Mouse (Mus musculus) ovary, adult 18-20 months (tissue): ENCODE data around the gene Rac2.

Source experiments
- DNase-seq: peaks from one replicate; pipeline ENCODE4 v3.0.0; 2022; ENCODE audit warnings: low spot score, mixed read lengths

The Rac2 gene

DNA sequence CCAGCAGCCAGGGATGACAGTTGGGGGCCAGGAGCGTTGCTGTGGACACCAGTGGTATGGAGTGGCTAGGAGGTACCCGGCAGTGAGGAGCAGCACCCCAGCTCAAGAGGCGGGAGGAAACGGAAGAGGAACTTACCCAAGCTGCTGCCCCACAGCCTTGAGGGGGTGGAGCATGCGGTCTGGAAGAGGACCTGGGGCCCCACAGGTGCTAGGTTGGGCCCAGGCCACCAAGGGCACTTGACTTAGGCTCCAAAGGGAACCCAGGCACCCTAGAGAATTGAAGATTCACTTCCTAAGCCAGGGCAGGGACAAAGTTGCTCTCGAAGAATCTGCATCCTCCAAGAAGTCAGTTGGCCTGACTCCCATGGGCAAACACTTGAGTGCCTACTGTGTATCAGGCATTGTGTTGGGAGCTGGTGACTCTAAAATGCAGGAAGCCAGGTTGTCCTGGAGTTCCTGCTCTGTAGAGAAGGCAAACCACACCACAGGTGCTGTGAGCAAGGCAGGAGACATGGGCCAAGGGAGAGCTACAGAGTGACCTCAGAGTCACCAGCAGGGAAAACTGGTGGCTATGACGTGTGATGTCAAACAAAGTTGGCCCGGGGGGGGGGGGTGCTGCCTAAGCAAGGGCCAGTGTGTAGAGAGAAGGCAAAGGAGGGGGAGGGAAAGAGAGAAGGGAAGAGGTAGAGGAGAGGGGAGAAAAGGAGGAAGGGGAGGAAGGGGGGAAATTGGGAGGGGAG lies at the start of gene Rac2:
Gene Rac2 (minus strand): TSS at position 126 of the 740 bp plus-strand sequence.
- no peak for DNase-seq

DNA sequence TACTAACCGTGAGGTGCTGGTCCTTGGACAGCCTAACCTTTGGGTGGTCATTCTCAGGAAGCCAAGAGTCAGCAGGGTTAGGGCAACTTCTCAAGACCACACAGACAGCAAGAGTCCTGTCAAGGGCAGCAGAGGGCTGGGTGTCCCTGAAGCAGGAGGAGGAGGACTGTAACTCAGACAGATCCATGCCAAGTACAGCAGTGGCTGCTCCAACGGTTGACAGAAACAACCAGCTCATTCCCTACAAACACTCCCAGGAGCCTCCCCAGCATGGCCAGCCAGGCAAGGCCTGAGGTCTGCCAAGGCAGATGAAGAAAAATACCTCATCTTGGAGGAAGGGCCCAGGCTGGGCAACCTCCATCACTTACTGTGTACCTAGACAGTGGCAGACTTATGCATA lies 44.4 kb upstream of the Rac2 start:
- no peak for DNase-seq

DNA sequence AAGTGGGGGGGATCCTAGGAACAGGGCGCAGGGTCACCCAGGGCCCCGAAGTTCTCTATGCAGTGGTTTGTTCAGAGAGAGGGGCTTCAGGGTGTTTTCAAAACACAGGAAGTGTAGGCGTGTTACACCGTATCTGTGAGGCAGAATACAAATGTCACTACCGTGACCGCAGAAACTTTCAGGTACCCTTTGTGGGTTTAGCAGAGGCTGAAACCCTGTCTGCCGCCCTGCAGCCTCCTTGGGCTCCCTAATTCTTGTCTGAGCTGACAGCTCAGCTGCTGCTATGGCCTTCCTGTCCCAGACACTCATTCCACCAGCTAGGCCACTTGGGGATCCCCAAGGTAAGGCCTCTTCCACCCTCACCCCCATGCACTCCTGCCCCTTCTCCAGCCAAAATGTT lies 42.0 kb upstream of the Rac2 start:
- no peak for DNase-seq

DNA sequence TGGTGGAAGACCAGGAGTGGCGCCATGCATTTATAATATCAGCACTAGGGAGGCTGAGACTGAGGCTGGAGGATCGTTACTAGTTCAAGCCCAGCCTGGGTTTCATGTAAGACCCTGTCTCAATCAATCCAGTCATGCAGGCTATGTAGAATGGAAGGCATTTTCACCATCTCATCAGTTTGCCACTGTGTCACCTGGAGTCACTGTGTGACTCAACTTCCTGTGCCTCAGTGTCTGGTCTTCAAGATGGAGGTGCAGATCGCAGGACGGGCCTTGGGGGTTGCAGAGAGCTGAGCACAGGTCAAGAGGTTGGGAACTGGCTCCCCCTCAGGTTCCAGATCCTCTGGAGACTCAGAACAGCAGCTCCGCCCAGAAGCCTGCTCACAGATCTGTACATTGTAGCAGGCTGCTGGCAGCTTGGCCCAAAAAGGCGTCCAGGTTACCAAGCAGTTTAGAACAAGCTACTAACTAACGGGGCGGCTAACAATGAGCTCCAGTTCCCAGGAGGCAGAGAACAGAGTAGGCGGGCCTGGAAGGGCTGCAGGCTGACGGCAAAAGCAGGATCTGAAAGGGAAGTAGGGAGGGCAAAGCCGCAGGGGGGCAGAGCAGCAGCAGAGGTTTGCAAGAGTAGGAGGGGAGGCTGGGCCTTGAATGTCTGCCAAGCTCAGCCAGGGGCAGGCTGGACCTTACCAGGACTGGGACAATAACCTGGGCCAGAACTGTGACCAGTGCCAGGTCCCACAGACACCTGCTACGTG lies 38.3 kb upstream of the Rac2 start:
- peak; percentile 63 for DNase-seq

DNA sequence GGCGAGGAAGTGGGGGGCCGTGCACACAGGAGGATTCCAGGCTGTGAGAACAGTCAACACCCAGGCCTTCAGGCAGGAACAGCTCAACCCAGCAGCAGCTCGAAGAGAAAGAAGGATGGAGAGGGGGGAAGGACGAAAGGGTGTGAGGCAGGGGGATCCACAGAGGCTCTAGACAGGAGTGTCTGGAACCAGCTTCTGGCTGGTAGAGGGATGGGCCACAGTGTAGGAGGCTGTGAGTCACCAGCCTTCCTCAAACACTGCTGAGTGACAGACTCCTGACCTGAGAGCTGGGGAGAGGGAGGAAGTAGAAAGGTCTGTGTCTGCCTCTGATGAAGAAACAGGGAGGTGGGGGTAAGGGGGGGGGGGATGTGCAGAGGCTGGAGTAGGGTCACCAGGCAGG lies 34.9 kb upstream of the Rac2 start:
- no peak for DNase-seq

DNA sequence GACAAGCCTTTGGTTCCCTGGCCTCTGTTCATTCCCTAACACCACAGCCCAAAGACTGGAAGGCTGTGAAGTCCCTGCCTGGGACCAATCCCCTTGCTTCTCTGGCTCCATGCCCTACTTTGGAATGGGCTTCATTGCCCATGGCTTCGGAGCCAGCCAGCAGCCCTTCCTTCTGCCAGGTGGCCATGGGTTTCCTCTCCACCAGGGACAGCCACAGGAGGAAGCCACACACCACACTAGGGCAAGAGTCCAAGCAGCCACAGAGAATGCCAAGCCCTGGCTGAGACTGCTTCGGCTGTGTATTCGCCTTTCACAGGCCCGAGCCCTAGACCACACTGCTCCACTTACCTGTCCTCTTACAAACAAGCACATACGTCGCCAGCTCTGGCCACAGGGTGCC lies 33.5 kb upstream of the Rac2 start:
- no peak for DNase-seq

DNA sequence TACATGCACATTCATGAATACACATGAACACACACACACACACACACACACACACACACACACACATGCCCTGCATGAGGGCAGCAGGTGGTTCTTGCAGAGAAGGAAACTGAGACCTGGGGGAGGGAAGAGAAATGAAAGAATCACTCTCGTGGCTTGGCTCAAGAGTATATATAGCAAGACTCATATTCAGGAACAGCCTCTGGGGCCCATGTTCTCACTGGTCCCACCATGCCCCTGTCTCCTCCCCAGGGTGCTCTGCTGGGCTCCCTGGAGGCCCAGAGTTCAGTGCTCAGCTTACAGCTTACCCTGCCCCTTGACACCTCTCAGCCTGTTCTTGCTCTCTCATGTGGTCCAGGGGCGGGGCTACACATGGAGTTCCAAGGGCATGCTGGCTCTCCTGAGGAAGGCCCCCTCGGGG lies 32.8 kb upstream of the Rac2 start:
- no peak for DNase-seq

DNA sequence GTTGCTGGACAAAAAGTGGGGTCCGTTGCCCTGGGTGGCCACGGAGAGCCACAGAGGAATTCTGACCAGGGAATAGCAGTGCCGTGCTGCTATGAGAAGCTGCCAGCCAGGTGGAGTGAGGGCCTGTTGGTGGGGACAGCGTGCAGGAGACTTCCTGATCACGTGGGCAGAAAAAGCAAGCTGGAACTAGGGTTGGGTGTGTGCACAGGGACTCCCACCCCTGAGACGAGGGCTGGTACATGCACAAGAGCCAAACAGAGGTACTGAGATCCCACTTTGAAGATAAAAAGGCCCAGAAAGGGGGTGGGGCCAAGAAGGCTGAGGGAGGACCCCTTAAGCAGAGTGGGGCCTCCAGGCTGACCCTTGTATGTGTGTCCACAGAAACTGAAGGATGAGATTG lies 31.7 kb upstream of the Rac2 start:
- DNase-seq, result no peak

DNA sequence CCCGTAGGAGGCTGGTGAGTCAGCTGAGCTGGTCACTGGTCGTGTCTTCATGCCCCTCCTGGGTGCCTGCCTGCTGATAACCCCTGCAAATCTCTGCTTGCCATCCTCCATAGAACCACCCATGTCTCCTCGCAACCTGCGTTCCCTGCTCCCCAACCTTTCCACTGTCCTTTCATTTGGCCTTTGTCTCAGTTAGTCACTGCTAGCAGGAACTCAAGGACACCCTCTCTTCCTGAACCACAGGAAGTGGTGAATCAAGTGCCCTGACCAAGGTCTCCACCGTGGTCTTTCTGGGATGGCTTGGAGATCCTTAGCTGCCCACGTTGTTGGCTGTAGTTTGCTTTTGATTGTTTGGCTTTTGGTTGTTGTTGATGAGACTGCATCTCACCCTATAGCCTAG lies 28.6 kb upstream of the Rac2 start:
- DNase-seq, result no peak

DNA sequence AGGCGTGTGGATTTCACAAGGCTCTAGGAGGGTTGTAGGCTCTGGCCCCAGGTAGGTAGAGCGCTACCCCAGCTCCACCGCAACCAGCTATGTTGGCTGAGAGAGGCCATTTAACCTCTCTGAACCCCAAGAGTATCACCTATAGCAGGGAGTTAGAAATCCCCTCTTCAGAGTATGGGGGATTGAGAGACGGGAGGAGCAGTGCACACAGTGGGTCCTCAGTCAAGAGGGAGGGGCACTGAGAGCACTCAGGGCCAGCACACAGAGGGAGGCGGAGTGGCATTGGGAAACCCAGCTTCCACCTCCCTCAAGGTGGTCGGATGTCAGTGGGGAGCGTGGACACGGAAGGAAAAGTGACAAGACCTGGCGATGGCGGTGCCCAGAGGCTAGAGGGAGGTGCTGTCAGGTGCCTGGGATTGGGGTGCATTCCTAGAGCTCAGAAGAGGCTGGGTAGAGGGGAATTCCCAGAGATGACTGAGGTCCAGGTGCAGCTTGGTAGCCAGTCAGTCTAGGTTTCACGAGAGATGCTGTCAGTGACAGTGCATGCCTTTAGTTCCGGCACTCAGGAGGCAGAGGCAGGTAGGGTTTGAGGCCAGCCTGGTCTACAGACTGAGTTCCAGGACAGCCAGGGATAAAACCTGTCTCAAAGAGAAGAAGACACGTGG lies 27.1 kb upstream of the Rac2 start:
- DNase-seq, result no peak

DNA sequence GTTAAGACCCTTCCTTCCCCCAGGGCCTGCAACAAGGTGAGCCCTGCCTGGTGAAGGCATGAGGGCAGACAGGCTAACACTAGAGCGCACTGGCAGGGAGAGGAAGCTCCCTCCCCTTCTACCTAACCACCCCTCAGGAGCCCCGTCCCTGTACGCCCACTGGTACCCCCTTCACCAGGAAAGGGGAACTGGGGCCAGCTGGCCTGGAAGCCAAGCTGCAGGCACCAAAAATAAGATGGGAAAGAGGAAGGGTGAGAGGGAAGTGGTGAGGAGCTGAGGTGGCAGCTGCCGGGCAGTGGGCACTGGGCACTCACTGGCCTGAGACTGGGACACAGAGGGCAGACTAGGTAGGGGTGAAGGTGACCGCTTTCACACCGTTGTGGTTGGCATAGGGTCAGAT lies 26.5 kb upstream of the Rac2 start:
- DNase-seq, result no peak

DNA sequence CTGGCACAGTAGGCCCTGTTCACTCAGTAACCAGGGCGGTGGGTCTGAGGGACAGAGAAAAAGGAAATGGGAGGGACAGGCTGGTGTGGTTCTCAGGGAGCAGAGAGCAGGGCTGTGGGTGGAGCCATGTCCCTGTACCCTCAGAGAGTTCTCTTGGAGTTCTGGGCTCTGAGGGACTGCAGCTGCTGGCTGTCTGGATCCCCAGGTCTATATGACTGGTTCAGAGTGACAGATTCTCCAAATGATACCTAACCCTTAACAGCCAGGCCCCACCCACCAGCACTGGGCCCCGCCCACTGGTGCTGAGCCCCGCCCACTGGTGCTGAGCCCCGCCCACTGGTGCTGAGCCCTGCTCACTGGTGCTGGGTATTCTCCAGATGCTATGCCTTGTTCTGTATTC lies 25.1 kb upstream of the Rac2 start:
- no peak for DNase-seq

DNA sequence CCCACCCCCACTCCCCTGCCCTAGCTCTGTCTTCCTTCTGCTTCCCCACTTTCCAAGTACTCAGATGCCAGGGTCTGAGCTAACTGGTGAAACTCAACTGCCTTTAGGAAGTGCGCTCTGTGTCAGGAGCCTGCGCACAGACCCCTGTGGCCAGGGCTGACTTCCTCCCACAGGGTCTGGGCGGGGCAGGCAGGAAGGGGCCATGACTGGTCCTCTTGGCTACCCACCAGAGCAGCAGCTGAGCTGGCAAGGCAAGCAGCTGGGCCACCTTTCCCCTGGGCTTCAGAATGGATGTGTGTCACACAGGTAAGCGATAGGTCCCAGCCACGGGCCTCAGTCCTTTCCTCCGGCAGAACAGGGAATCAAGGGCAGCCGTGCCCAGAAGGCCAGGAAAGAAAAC lies 24.3 kb upstream of the Rac2 start, which contains the start of gene Cyth4:
Gene Cyth4 (plus strand): TSS at position 134 of the 400 bp plus-strand sequence.
- no peak for DNase-seq

DNA sequence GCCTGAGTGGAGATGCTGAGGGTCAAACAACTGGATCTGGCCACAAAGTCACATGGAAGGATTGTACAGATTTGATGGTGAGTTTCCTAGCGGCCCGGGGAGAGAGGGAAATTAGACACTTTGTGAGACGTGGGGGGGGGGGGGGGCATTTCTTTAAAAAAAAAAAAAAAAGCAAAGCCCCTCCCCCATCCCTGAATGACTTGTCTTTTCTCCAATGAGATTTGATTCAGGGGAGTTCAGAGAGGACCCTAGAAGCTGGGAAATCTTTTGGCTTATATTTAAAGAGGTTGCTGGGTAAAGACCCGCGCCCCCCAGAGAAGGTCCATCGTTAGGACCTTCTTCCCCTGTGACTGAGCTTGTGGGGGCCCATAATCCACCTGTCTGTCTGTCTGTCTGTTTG lies 23.9 kb upstream of the Rac2 start:
- no peak for DNase-seq

DNA sequence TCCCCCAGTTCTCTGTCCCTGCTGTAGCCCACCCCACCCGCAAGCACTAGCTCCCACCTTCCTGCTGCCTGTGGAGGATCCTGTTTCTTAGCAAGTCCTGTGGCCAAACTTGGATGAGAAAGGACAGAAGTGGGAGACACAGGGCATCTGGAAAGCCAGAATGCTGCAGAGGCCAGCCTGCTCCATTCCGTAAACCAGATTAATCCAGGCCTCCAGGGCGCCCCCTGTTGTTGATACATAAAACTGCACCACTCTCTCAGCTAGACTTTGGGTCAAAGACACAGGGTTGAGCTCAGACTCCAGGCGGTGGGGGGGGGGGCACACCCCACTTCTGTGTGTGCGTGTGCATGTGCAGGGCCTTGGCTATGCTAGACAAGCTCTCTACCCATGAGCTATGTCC lies 22.9 kb upstream of the Rac2 start:
- DNase-seq, result no peak

DNA sequence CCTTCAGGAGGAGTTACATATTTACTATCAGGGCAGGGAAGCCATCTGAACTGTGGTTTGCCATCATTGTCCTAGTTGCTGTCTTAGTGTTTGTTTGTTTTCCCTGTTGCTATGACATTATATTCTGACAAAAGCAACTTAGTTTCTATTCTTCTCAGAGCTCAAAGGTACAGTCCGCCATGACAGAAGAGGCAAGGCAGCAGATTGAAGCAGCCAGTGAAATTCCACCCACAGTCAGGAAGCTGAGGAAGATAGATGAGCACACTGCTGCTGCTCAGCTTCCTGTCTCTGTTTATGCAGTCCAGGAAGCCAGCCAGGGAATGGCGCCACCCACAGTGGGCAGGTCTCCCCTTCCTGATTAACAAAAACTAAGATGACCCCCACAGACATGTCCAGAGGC lies 22.2 kb upstream of the Rac2 start:
- DNase-seq, result no peak

DNA sequence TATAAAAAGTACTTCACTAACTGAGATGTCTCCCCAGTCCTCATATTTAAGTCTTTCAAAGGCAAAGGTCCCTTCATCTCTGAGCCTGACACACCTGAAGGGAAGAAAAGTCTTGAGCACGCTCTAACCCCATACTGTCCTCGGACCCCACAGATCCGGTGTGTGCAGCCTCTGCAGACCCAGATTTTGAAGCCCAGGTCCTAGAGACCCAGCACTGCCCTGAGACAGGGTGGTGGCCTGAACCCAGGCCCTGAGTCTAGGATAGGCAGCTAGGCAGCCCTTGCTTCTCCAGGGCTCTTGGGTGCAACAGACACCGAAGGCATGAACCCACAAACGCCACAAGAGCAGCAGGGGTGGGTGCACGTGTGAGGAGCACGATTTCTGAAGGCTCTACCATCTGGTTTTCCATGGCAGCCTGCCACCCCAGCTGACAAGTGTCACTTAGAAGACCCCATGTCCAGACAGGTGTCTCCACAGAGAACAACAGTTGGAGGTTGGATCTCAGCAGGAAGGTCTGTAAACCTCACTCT lies 21.4 kb upstream of the Rac2 start:
- DNase-seq, result no peak

DNA sequence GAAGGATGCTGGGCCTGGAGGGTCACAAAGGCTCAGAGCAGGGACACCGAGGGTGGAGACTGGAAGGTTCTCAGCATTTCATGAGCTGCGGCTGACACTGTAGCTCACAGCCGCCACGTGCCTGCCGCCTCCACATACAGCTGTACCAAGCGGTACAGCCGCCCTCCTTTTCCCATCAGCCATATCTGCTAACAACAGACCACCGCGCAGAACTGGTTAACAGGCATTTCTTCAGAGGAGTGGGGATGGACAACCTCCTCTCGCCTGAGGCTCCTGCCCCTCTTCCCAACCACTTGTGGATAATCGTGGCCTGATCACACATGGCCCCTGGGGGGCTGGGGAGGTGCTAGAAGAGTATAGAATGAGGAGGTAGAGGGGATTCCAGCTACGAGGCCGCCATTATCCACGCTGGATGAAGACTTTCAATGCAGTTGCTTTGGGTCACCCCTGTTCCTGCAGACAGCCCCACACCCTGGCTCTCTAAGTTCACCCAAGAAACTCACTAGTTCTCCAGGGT lies 19.9 kb upstream of the Rac2 start:
- no peak for DNase-seq

DNA sequence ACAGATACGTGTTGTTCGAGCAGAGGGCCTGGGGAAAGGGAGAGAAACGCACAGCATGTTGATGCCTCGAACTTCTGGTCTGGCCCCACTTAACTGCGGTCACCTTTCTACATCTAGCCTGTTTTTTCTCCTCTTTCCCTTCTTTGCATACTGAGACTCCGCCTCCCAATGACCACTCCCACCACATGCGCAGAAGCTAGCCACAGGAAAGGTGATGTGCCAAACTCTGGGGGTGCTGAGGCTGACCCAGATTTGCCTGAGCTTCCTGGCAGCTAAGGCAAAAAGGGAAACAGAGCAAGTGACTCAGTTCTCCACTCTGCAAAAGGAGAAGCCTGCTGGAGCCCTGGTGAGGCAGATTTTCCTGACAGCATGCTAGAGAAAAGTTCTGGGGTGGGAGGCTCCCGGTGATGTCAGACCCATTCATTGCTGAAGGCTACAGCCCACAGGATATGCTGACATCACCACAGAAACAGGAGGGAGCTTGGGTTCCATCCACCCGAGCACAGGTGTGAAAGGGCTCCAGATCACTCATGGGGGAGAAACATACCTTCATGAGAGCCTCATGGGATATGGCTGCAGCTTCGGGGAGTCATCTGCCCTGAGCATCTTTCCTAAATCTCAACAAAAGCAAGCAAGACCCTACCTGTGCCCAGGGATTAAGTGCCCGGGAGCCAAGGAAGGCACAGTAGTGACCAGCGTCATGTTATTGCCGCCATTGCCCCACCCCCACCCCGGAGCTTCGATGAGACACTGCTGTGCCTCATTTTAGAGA lies 19.3 kb upstream of the Rac2 start:
- no peak for DNase-seq

DNA sequence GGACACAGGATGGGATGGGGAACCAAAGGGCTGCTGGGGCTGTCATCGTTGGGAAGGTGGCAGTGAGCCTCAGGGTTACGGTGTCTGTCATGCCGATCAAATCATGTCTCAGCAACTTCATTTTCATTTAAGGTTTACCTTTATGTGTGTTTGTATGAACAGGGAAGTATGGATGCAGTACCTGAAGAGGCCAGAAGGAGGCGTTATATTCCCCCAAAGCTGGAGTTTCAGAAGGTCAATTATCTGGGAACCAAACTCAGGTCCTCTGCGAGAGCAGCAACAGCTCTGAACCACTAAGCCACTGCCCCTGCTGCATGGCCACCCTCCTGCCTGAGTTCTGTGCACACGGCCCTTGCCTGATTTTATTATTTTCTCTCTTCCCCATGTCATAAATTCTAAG lies 18.2 kb upstream of the Rac2 start:
- no peak for DNase-seq

DNA sequence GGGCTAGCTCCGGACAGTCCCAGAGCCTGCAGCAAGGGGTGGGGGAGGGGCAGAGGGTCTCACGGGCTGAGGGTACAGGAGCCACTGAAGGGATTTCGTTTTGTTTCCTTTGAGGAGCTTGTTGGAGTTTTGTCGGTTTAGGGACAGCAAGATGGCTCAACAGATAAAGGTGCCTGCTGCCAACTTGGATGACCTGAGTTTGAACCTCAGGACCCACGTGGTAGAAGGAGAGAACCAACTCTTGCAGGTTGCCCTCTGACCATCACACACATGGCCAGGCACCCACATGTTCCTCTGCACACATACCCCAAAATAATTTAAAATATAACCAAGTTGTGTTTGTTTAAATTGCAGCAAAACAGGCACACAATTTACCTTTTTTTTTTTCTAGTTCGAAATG lies 17.4 kb upstream of the Rac2 start:
- no peak for DNase-seq

DNA sequence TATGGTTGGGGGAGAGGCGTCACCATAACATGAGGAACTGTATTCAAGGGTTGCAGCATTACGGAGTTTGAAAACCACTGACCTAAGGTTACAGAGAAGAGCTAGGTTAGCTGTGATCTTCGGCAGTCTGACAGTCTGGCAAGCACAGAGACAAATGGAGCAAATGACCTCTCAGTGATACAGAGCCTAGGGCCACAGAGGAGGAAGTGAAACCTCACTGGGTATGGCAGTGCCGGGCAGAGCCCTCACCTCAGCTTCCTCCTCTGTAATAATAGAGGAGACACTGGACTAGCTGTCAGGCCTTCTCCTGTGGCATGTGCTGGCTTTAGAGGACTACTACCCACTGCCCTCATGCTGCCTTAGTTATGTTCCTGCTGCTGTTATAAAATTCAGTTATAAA lies 16.3 kb upstream of the Rac2 start:
- DNase-seq, result no peak
